Mouse (Mus musculus): ENCODE data around the gene Rbfox1. TPM values are rescaled to one million over a fixed set of nuclear protein-coding genes. Genes with fewer than 3 reads are reported as not detected.
A peak's percentile ranks its signal among the peaks of the same experiment; 100 is the strongest.

Rbfox1 gene
- total RNA-seq, 2 experiments from 2014 or later = 413 to 426 TPM

- Histone ChIP-seq H3K4me3 (no peak overlapping the region), H3K27ac (no peak overlapping the region)
- no peak for TF ChIP-seq CTCF (conservative IDR thresholded peaks at IDR 0.05)
- DNase-seq (ENCODE audit: low spot score in 2 of 2) = no peak
These were observed 1230.8 kb downstream of the Rbfox1 start for GRCm38 (mm10) chr16:7115945-7116344.

- Histone ChIP-seq H3K4me3 (no peak overlapping the region), H3K27ac (peak overlapping the region; percentile 77)
- no peak for TF ChIP-seq CTCF (conservative IDR thresholded peaks at IDR 0.05)
- DNase-seq (ENCODE audit: low spot score in 2 of 2) = no peak
These were observed 1244.4 kb downstream of the Rbfox1 start for GRCm38 (mm10) chr16:7129591-7129990.

GRCm38 (mm10) chr16:7132434-7132833, 1247.3 kb downstream of the Rbfox1 start:
- H3K27ac ChIP-seq = no peak overlapping the region
- DNase-seq (ENCODE audit: low spot score in 2 of 2) = no peak
- H3K4me3 ChIP-seq = no peak overlapping the region
- no peak for TF ChIP-seq CTCF (conservative IDR thresholded peaks at IDR 0.05)

GRCm38 (mm10) chr16:7136971-7137370, 1251.8 kb downstream of the Rbfox1 start:
- peak in 1 of 2 experiments; percentile 46 for DNase-seq (ENCODE audit: low spot score in 2 of 2)

GRCm38 (mm10) chr16:7139480-7139879, 1254.3 kb downstream of the Rbfox1 start:
- no peak for DNase-seq (ENCODE audit: low spot score in 2 of 2)
- TF ChIP-seq CTCF (conservative IDR thresholded peaks at IDR 0.05) = no peak
- peak overlapping the region; percentile 89; the same call in 1 of the 2 replicates for H3K27ac ChIP-seq
- no peak overlapping the region for H3K4me3 ChIP-seq

More at GRCm38 (mm10) chr16:7136971-7137370, 1251.8 kb downstream of the Rbfox1 start:
- peak overlapping the region; percentile 54; the same call in 1 of the 2 replicates for H3K27ac ChIP-seq
- no peak overlapping the region for H3K4me3 ChIP-seq
- peak; percentile 72 for TF ChIP-seq CTCF (conservative IDR thresholded peaks at IDR 0.05)

- DNase-seq (ENCODE audit: low spot score in 2 of 2) = no peak
- no peak overlapping the region for H3K4me3 ChIP-seq
- H3K27ac ChIP-seq = peak overlapping the region; percentile 89
- TF ChIP-seq CTCF (conservative IDR thresholded peaks at IDR 0.05) = no peak
These were observed 1255.8 kb downstream of the Rbfox1 start for GRCm38 (mm10) chr16:7140909-7141308.

GRCm38 (mm10) chr16:7145505-7145904, 1260.3 kb downstream of the Rbfox1 start:
- DNase-seq (ENCODE audit: low spot score in 2 of 2) = no peak
- TF ChIP-seq CTCF (conservative IDR thresholded peaks at IDR 0.05) = no peak
- Histone ChIP-seq H3K4me3 (no peak overlapping the region), H3K27ac (peak overlapping the region; percentile 68)

GRCm38 (mm10) chr16:7146454-7146853, 1261.3 kb downstream of the Rbfox1 start:
- no peak for TF ChIP-seq CTCF (conservative IDR thresholded peaks at IDR 0.05)
- Histone ChIP-seq H3K4me3 (no peak overlapping the region), H3K27ac (peak overlapping the region; percentile 68)
- no peak for DNase-seq (ENCODE audit: low spot score in 2 of 2)

- Histone ChIP-seq H3K27ac (peak overlapping the region; percentile 68; the same call in 1 of the 2 replicates), H3K4me3 (no peak overlapping the region)
- TF ChIP-seq CTCF (conservative IDR thresholded peaks at IDR 0.05) = no peak
- no peak for DNase-seq (ENCODE audit: low spot score in 2 of 2)
These were observed 1262.7 kb downstream of the Rbfox1 start for GRCm38 (mm10) chr16:7147884-7148283.

GRCm38 (mm10) chr16:7149106-7149899, 1264.1 kb downstream of the Rbfox1 start:
- no peak for DNase-seq (ENCODE audit: low spot score in 2 of 2)
- no peak for TF ChIP-seq CTCF (conservative IDR thresholded peaks at IDR 0.05)
- Histone ChIP-seq H3K27ac (peak overlapping the region; percentile 7; the same call in 1 of the 2 replicates), H3K4me3 (no peak overlapping the region)

GRCm38 (mm10) chr16:7150201-7150791, 1265.1 kb downstream of the Rbfox1 start:
- TF ChIP-seq CTCF (conservative IDR thresholded peaks at IDR 0.05) = no peak
- H3K27ac ChIP-seq = peak overlapping the region; percentile 64
- no peak for DNase-seq (ENCODE audit: low spot score in 2 of 2)
- no peak overlapping the region; the same call in 1 of the 2 replicates for H3K4me3 ChIP-seq

GRCm38 (mm10) chr16:7152401-7152800, 1267.2 kb downstream of the Rbfox1 start:
- no peak overlapping the region for H3K27ac ChIP-seq
- no peak overlapping the region for H3K4me3 ChIP-seq
- no peak for DNase-seq (ENCODE audit: low spot score in 2 of 2)
- TF ChIP-seq CTCF (conservative IDR thresholded peaks at IDR 0.05) = no peak

GRCm38 (mm10) chr16:7154671-7155070, 1269.5 kb downstream of the Rbfox1 start:
- no peak for DNase-seq (ENCODE audit: low spot score in 2 of 2)
- TF ChIP-seq CTCF (conservative IDR thresholded peaks at IDR 0.05) = no peak
- no peak overlapping the region for H3K27ac ChIP-seq
- H3K4me3 ChIP-seq = no peak overlapping the region

All from layer of hippocampus, adult 2 months (tissue).